Mouse (Mus musculus) forebrain, embryonic 10.5 days (tissue): ENCODE measurements around the gene Ufc1. TPM values are rescaled to one million over a fixed set of nuclear protein-coding genes. Genes with fewer than 3 reads are reported as not detected.
"Not testable (repeated sequence)": the region's sequence is repeated elsewhere in the genome, so short reads cannot be mapped to it uniquely, and the experiment has no call there.

Experiments
- DNase-seq: peaks from one replicate; pipeline ENCODE4 v3.0.0-alpha.2; 2017; ENCODE audit warnings: low spot score; ENCODE audit errors: extremely low spot score
- H3K27ac ChIP-seq: fragments of 300-500 bp; sonication (generic); 2 replicates; pipeline ENCODE4 v1.5.1; 2016; ENCODE audit warnings: mild to moderate bottlenecking
- H3K27me3 ChIP-seq: fragments of 300-500 bp; sonication (generic); 2 replicates; pipeline ENCODE4 v1.6.1; 2016; ENCODE audit warnings: mild to moderate bottlenecking; ENCODE audit not compliant: poor library complexity, severe bottlenecking
- H3K36me3 ChIP-seq: fragments of 300-500 bp; sonication (generic); replicated peaks from 2 replicates; pipeline ENCODE4 v1.6.1; 2016; ENCODE audit warnings: mild to moderate bottlenecking, moderate library complexity
- H3K4me1 ChIP-seq: fragments of 300-500 bp; sonication (generic); 2 replicates; pipeline ENCODE4 v1.6.1; 2016
- H3K4me3 ChIP-seq: fragments of 300-500 bp; sonication (generic); 2 replicates; pipeline ENCODE4 v1.5.1; 2016; ENCODE audit warnings: mild to moderate bottlenecking, moderate library complexity
- H3K9me3 ChIP-seq: fragments of 300-500 bp; sonication (generic); 2 replicates; pipeline ENCODE4 v1.6.1; 2016; ENCODE audit warnings: mild to moderate bottlenecking, moderate library complexity
- WGBS: fragments of 180-500 bp; shearing (Covaris S2); methylation state at CpG from one replicate; pipeline ENCODE4 v1.1.7; 2016; 5-methylcytosine and 5-hydroxymethylcytosine counted together
- polyA plus RNA-seq: library from polyadenylated mRNA; unstranded; fragments of >200 nt; fragmentation: Nextera tagmentation; extraction: Ambion mirVana; gene quantifications from 2 replicates; pipeline ENCODE4 v1.2.1, GENCODE M21; 2016

Gene Ufc1
- polyA plus RNA-seq, 1 experiment from 2014 or later, result 94.3 TPM

DNA sequence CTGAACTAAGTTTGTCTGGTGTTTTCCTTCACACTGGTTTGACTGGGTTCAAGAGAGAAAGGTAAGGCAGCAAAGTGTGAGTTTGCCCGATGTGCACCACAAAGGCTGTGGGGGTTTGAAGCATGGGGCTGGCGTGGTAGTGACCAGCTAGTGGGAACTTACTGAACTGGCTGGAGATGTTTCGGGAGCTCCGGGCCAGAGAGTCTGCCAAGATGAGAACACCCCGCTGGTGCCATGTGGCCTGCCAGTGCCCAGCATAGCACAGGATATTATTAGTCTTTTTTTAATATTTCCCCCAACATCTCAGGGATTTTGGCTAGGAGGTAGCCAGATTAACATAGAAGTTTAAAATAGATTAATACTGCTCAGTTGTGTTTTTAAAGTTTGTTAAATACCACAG, 25.3 kb upstream of the Ufc1 start:
- Histone ChIP-seq H3K36me3 (no peaks in the 10 kb centered on the region), H3K9me3 (no peaks in the 10 kb centered on the region), H3K27me3 (no peaks in the 10 kb centered on the region), H3K4me1 (0 out of 2 replicates have a peak, but pooled peaks cover 5% of the 10 kb centered on the region), H3K27ac (no peak overlapping the region), H3K4me3 (peak overlapping the region; percentile 31)
- no peak for DNase-seq
- 16% methylated on average over 5 of the region's 5 CpGs for WGBS

DNA sequence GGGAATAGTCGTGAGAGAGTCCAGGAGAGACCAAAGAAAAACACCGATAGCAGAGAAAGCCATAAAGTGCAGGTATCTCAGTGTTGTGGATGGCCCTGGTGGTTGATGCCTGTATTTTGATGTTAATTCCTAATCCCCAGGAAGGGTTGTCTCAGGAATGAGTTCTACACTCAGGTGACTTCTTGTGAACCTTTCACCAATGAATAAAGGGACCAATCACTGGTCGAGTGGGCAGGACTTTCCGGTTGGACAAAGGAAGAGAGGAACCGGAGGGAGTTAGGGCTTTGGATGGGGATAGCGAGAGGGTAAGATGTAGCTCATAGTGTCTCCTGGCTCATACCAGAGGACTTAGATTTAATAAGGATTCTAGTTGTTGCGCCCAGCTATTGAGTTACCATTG, 24.9 kb upstream of the Ufc1 start:
- no peak for DNase-seq
- Histone ChIP-seq H3K4me1 (0 out of 2 replicates have a peak, but pooled peaks cover 5% of the 10 kb centered on the region), H3K9me3 (no peaks in the 10 kb centered on the region), H3K4me3 (peak overlapping the region; percentile 31), H3K27ac (no peak overlapping the region), H3K27me3 (no peaks in the 10 kb centered on the region), H3K36me3 (no peaks in the 10 kb centered on the region)
- 12% methylated on average over 7 of the region's 7 CpGs for WGBS

DNA sequence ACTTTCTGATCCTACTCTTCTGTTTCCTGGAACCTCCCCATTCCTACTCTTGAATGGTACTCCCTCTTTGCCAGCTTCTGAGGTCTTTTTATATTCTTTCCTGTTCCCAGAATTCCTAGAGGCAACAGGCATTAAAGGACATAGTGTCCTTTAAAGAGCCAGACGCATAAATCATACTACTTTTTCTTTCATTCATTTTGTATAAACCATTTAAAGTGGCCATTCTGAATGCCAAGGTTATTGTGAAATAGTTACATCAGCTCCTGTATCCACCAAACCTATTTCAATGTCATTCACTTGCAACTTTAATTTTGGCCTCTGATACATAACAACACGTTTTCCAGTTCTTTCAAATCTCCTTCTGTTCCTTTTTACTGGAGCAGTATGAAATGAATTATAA, 14.5 kb upstream of the Ufc1 start:
- H3K36me3 ChIP-seq, result no peaks in the 10 kb centered on the region
- WGBS, result 77% methylated on average over 2 of the region's 2 CpGs
- H3K9me3 ChIP-seq, result no peaks in the 10 kb centered on the region
- no peaks in the 10 kb centered on the region for H3K4me1 ChIP-seq
- no peak overlapping the region for H3K27ac ChIP-seq
- no peak for DNase-seq
- H3K27me3 ChIP-seq, result 0 out of 2 replicates have a peak, but pooled peaks cover 4% of the 10 kb centered on the region
- H3K4me3 ChIP-seq, result no peak overlapping the region

DNA sequence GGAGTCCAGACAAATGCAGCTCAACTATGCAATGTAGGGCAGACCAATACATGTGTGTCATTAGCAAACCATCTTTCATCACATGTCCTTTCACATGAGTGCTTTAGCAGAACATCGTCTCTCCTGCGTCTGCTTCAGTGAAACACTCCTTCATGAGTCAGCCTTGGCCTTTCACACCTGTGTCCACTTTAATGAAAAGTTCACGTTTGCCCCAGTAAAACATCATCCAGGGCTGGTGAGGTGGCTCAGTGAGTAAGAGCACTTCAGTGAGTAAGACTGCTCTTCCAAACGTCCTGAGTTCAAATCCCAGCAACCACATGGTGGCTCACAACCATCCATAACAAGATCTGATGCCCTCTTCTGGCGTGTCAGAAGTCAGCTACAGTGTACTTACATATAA, 11.3 kb upstream of the Ufc1 start:
- H3K36me3 ChIP-seq, H3K27ac ChIP-seq, DNase-seq, H3K27me3 ChIP-seq, H3K4me1 ChIP-seq, H3K9me3 ChIP-seq, H3K4me3 ChIP-seq: not testable (repeated sequence)
- WGBS, result 77% methylated on average over 5 of the region's 5 CpGs

DNA sequence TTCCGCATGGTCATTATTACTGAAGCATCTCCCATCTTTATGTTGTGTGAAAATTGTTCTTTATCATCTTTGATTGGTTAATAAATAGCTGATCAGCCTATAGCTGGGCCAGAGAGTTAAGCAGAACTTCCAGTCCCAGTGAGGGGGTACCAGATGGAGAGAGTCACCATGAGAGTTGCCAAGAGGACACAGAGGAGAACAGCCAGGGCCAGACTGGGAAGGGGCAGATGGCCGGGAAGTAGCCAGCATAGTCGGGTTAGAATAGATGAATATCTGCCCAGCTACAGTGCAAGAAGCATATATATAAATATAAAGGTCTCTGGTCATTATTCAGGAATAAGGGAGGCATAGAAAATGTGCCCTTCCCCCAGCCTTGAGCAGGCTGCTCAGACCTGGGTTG, 3.4 kb upstream of the Ufc1 start:
- Histone ChIP-seq H3K4me1 (peaks cover 9% of the 10 kb centered on the region), H3K4me3 (no peak overlapping the region), H3K9me3 (no peaks in the 10 kb centered on the region), H3K36me3 (no peaks in the 10 kb centered on the region), H3K27me3 (peaks cover 32% of the 10 kb centered on the region), H3K27ac (no peak overlapping the region)
- no peak for DNase-seq
- WGBS, result 65% methylated on average over 3 of the region's 3 CpGs

DNA sequence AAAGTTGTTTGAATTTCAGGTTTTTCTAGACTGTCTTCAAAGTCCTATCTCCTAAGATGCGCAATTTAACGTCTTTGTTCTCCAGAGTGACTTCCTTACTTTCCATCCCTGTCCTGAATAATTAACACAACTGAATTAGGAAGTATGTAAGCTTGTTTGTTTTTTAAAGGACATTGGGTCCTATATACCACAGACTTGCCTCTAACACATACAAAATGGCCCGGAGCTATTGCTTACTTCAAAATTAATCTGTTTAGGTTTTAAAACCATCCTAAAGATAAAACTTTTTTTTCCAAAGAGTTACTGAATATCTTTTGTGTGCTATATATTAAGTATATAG, 209 bp upstream of the Ufc1 start:
- DNase-seq, result no peak
- Histone ChIP-seq H3K27ac (peak overlapping the region; percentile 99), H3K4me3 (peak overlapping the region; percentile 84), H3K27me3 (peaks cover 32% of the 10 kb centered on the region), H3K9me3 (no peaks in the 10 kb centered on the region), H3K4me1 (peaks cover 20% of the 10 kb centered on the region), H3K36me3 (peaks cover 8% of the 10 kb centered on the region)
- 16% methylated on average over 3 of the region's 3 CpGs for WGBS

DNA sequence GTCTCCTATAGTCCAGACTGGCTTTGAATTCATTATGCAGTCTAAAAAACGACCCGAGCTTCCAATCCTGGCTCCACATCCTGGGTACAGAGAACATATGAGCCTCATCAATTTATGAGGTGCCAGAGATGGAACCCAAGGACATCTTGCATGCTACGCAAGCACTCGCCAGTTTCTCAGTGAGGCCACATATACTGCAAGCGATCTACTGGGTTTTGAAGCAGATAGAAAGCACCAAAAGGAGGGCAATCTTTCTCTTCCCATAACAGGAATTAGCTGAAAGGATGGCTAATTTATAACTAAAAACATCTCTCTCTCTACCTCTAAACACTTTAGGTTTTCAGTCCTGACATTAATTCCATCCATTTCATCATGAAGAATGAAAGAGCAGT, 922 bp downstream of the Ufc1 start:
- peak overlapping the region; percentile 84 for H3K4me3 ChIP-seq
- H3K4me1 ChIP-seq, result peaks cover 20% of the 10 kb centered on the region
- no peaks in the 10 kb centered on the region for H3K9me3 ChIP-seq
- WGBS, result 53% methylated on average over 5 of the region's 5 CpGs
- DNase-seq, result no peak
- peaks cover 19% of the 10 kb centered on the region for H3K36me3 ChIP-seq
- H3K27ac ChIP-seq, result peak overlapping the region; percentile 99
- peaks cover 32% of the 10 kb centered on the region for H3K27me3 ChIP-seq

DNA sequence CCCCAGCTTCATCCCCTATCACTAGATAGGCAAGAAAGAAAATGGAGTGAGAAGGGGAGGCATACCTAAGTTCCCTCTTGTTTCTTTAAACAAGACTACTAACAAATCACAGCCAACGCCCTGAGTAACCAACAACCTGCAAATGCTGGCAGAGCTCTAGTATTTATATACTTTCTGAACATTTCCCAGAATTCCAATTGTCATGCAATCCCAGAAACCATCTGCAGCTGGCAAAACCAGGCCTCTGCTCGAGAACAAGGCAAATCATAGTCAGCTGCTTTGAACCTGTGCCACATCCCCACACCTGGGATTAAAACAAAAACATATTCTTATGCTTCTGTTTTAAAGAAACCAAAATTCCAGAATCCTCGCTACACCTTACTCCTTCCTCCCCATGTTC, 1.5 kb downstream of the Ufc1 start:
- peaks cover 26% of the 10 kb centered on the region for H3K4me1 ChIP-seq
- no peak for DNase-seq
- peaks cover 24% of the 10 kb centered on the region for H3K36me3 ChIP-seq
- no peak overlapping the region for H3K27ac ChIP-seq
- peaks cover 29% of the 10 kb centered on the region for H3K27me3 ChIP-seq
- no peaks in the 10 kb centered on the region for H3K9me3 ChIP-seq
- H3K4me3 ChIP-seq, result peak overlapping the region; percentile 84
- WGBS, result 91% methylated on average over 3 of the region's 3 CpGs

DNA sequence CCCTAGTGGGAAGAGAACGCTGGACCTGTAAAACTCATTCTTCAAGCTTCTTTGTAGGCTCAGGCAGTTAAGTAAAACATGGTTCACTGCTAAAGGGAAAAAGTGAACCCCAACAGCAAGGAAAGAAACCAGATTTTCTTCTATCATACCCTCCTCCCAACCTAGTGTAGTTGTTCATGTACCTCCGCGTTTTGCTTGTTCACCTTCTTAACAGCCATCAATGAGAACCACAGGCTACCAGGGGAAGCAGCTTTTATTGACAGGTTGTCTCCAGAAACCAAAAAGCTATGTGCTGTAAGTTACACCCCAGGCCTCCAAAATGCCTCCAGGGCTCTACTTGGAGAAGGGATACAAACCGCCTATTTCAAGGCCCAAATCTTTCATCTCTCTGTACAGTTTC, 6.5 kb downstream of the Ufc1 start:
- no peak for DNase-seq
- WGBS, result 67% methylated on average over 4 of the region's 4 CpGs
- peak overlapping the region; percentile 97 for H3K4me3 ChIP-seq
- no peaks in the 10 kb centered on the region for H3K27me3 ChIP-seq
- peak overlapping the region; percentile 100 for H3K27ac ChIP-seq
- peaks cover 61% of the 10 kb centered on the region for H3K36me3 ChIP-seq
- H3K9me3 ChIP-seq, result no peaks in the 10 kb centered on the region
- peaks cover 47% of the 10 kb centered on the region for H3K4me1 ChIP-seq

DNA sequence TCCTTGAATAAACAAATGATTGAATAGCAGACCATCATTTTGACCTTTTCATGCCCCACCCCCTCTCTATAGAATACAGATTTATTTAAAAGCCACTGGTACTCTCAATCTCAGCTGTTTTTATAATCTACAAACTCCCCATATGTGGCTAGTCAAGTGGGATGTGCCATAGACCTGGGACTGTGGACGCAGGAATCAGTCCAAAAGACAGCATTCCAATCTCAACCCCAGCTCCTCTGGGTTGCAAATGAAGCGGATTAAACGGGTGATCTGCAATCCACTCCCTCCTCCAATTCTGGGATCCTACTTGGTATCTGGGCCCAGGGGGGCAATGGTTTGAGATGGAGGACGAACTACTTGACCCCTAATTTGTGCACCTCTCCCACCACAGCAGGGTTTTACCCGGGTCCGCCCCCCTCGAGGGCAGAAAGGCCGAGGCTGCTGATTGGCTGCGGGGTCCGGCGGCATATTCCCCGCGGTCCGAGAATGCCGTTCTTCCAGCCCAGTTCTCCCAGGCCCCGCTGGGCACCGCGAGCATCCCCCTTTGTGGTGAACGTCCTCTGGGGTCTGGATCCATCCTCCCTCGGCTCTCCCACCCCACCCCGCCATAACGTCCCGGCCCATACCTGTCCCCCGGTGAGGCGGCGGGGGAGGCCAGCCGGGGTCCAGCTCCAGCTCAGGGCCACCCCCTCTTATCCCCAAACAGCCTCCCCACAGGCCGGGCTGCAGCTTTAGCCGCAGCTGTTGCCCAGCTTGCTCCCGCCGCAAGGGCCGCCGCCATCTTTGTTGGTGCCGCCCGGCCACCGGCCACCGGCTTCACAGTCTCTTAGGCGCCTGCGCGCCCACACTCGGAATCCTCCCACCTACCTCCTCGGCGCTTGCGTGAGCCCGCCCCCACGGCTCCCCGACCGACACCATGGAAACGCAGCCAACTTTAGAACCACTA, 7.4 kb downstream of the Ufc1 start, which contains the start of gene Usp21:
Gene Usp21, minus strand, starts transcription at position 856 of the 946 bp plus-strand sequence.
- Histone ChIP-seq H3K36me3 (peaks cover 68% of the 10 kb centered on the region), H3K4me1 (peaks cover 42% of the 10 kb centered on the region), H3K27ac (peak within 1 kb of the TSS; percentile 100), H3K4me3 (peak within 1 kb of the TSS; percentile 97), H3K27me3 (no peaks in the 10 kb centered on the region), H3K9me3 (no peaks in the 10 kb centered on the region)
- DNase-seq, result peak; percentile 93
- WGBS, result under 1% methylated on average over 49 of the region's 49 CpGs

DNA sequence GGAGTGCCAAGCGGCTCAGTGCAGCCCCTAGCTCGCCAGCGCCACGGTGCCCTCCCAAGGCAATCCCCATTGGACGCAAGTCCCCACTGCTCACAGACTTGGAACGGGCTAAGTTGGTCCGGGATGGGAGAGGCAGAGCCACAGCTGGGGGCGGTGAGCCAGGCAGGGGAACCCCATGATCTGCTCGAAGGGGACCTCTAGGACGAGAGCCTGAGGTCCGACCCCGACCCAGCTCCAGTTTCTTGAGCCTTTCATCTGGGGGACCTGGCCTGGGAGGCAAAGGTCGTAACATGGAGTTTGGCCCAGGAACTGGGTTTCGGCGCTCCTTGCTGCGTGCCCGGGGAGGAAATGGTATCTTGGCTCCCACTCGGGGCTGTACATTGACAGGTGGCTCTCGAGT, 8.3 kb downstream of the Ufc1 start:
- H3K27me3 ChIP-seq, result no peaks in the 10 kb centered on the region
- peak overlapping the region; percentile 97 for H3K4me3 ChIP-seq
- DNase-seq, result no peak
- 91% methylated on average over 19 of the region's 19 CpGs for WGBS
- H3K9me3 ChIP-seq, result no peaks in the 10 kb centered on the region
- H3K36me3 ChIP-seq, result peaks cover 71% of the 10 kb centered on the region
- H3K27ac ChIP-seq, result peak overlapping the region; percentile 100
- H3K4me1 ChIP-seq, result peaks cover 50% of the 10 kb centered on the region

DNA sequence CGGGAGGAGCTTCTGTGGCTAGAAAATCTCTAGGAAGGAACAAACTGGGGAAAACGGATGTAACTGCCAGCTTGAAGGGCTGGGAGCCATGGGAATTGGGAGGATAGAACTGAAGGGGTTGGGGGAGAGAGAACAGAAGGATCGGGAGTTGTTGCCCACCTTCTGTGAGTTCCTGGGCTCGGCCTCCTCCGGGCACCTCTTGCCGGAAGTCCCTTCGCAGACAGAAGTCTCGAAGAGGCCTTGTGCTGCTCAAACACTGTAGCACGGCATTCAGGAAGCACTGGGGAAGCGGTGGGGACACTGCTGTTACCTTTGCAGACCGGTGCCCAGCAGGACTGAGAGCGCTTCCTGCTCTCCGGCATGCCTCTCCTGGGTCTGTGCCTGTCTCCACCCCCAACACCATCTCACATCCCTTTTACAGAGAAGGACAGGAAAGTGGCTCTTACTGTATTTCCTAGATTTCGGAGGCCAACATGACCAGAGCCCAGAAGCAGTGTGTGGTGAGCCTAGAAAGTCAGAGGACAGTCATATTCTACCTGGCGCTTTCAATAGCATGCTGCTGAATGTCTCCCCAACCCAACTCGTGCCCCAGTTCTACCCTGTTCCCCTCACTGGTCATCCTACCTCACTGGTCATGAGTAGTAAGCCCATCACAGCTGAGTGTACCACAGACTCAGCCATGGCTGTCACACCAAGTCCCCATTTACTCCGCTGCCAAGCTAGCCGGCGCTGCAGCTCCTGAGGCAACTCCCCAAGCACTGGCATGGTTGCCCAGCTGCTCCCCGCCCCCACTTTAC, 9.5 kb downstream of the Ufc1 start:
- Histone ChIP-seq H3K9me3 (no peaks in the 10 kb centered on the region), H3K27me3 (no peaks in the 10 kb centered on the region), H3K27ac (no peak overlapping the region), H3K4me3 (peak overlapping the region; percentile 10; the same call in 1 of the 2 replicates), H3K4me1 (peaks cover 52% of the 10 kb centered on the region), H3K36me3 (peaks cover 70% of the 10 kb centered on the region)
- no peak for DNase-seq
- WGBS, result 88% methylated on average over 20 of the region's 20 CpGs

DNA sequence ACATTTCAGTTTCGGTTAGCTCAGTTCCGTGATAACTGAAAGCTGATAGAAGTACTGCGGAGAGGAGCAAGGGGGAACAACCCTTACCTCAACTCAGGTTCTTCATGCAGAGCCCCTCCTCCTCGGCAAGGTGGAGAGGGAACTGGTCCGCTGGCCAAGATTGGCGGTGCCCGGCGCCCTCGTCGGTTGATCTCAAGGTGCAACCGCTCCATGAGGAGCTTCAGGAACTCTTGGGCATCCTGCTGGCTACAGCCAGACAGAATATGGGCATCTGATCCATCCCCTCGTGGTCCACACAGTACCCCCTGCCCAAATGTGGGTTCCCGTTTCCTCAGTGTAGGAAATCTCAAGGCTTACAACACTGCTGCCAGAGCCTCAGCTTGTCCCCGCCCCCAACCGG, 10.3 kb downstream of the Ufc1 start:
- DNase-seq, result no peak
- Histone ChIP-seq H3K27me3 (no peaks in the 10 kb centered on the region), H3K36me3 (peaks cover 62% of the 10 kb centered on the region), H3K9me3 (no peaks in the 10 kb centered on the region), H3K27ac (no peak overlapping the region), H3K4me3 (no peak overlapping the region), H3K4me1 (peaks cover 60% of the 10 kb centered on the region)
- WGBS, result 91% methylated on average over 15 of the region's 15 CpGs
